Mouse (Mus musculus) left cerebral cortex, postnatal 36 days (tissue): ENCODE measurements around the gene Macrod2. TPM values are rescaled to one million over a fixed set of nuclear protein-coding genes. Genes with fewer than 3 reads are reported as not detected.

ENCODE experiments used
- DNase-seq, 2 experiments: peaks; one replicate each; pipeline ENCODE4 v3.0.0; 2021 to 2022; ENCODE audit warnings: low spot score in 2 of 2, mixed read lengths in 1 of 2
- intact Hi-C: fragments of 180-260 bp; cut with DNase I; formaldehyde crosslinking; loops from one replicate; pipeline ENCODE4 v1.15.1; 2025
- total RNA-seq, 2 experiments: library from RNA; stranded (reverse); gene quantifications; 2 replicates each; pipeline ENCODE4 v1.2.3; 2021

The Macrod2 gene
- total RNA-seq, 2 experiments from 2014 or later = 47.2 to 55.6 TPM

GRCm38 (mm10) chr2:141229820-141230219 lies 834.7 kb downstream of the Macrod2 start:
- intact Hi-C loops = no loop called here
- no peak for DNase-seq

- intact Hi-C loops = no loop called here
- DNase-seq = peak; percentile 32 to 40
Measured at GRCm38 (mm10) chr2:141231011-141231668, 836.0 kb downstream of the Macrod2 start.

- intact Hi-C loops = no loop called here
- no peak for DNase-seq
Measured at GRCm38 (mm10) chr2:141234306-141234705, 839.2 kb downstream of the Macrod2 start.

GRCm38 (mm10) chr2:141234724-141235453 lies 839.8 kb downstream of the Macrod2 start:
- intact Hi-C loops = no loop called here

GRCm38 (mm10) chr2:141247680-141248079 lies 852.6 kb downstream of the Macrod2 start:
- no peak for DNase-seq
- intact Hi-C loops = no loop called here

More at GRCm38 (mm10) chr2:141234724-141235453, 839.8 kb downstream of the Macrod2 start:
- no peak for DNase-seq

GRCm38 (mm10) chr2:141264582-141264981 lies 869.5 kb downstream of the Macrod2 start:
- intact Hi-C loops = no loop called here
- no peak for DNase-seq

- intact Hi-C loops = no loop called here
- no peak for DNase-seq
Measured at GRCm38 (mm10) chr2:141266591-141266990, 871.5 kb downstream of the Macrod2 start.

- DNase-seq = no peak
- intact Hi-C loops = no loop called here
Measured at GRCm38 (mm10) chr2:141271541-141271940, 876.4 kb downstream of the Macrod2 start.

GRCm38 (mm10) chr2:141272966-141273365 lies 877.9 kb downstream of the Macrod2 start:
- intact Hi-C loops = no loop called here

GRCm38 (mm10) chr2:141274262-141274661 lies 879.2 kb downstream of the Macrod2 start:
- DNase-seq = no peak
- intact Hi-C loops = no loop called here

More at GRCm38 (mm10) chr2:141272966-141273365, 877.9 kb downstream of the Macrod2 start:
- no peak for DNase-seq

GRCm38 (mm10) chr2:141279130-141279698 lies 884.1 kb downstream of the Macrod2 start:
- intact Hi-C loops = no loop called here
- no peak for DNase-seq

GRCm38 (mm10) chr2:141280817-141281216 lies 885.7 kb downstream of the Macrod2 start:
- no peak for DNase-seq
- intact Hi-C loops = no loop called here

- intact Hi-C loops = no loop called here
- no peak for DNase-seq
Measured at GRCm38 (mm10) chr2:141286110-141286747, 891.1 kb downstream of the Macrod2 start.

GRCm38 (mm10) chr2:141288494-141288893 lies 893.4 kb downstream of the Macrod2 start:
- intact Hi-C loops = no loop called here
- no peak for DNase-seq

GRCm38 (mm10) chr2:141289059-141289713 lies 894.1 kb downstream of the Macrod2 start:
- no peak for DNase-seq
- intact Hi-C loops = no loop called here

- DNase-seq = no peak
- intact Hi-C loops = no loop called here
Measured at GRCm38 (mm10) chr2:141292847-141293246, 897.7 kb downstream of the Macrod2 start.

- intact Hi-C loops = no loop called here
- DNase-seq = no peak
Measured at GRCm38 (mm10) chr2:141299168-141299567, 904.1 kb downstream of the Macrod2 start.

GRCm38 (mm10) chr2:141301030-141301429 lies 905.9 kb downstream of the Macrod2 start:
- DNase-seq = no peak
- intact Hi-C loops = no loop called here

- no peak for DNase-seq
- intact Hi-C loops = no loop called here
Measured at GRCm38 (mm10) chr2:141308406-141308805, 913.3 kb downstream of the Macrod2 start.
